Mouse (Mus musculus): ENCODE results near the gene Srebf2.

Srebf2 gene

DNA sequence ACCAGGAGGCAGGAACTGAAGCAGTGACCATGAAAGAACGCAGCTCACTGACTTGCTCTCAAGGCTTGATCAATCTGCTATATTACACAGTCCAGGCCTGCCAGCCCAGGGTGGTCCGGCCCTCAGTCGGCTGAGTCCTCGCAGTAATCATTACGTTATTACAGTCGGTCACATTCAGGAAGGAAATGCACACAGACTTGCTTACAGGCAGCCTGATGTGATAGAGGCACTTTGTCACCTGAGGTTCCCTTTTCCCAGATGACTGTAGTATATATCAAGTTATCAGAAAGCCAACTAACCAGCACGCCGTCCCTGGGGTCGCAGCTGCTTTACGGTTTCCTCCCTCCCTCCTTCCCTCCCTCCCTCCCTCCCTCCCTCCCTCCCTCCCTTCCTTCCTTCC lies 9.9 kb downstream of the Srebf2 start:
- in situ Hi-C loops (cut with MseI, MboI), result no loop called here

DNA sequence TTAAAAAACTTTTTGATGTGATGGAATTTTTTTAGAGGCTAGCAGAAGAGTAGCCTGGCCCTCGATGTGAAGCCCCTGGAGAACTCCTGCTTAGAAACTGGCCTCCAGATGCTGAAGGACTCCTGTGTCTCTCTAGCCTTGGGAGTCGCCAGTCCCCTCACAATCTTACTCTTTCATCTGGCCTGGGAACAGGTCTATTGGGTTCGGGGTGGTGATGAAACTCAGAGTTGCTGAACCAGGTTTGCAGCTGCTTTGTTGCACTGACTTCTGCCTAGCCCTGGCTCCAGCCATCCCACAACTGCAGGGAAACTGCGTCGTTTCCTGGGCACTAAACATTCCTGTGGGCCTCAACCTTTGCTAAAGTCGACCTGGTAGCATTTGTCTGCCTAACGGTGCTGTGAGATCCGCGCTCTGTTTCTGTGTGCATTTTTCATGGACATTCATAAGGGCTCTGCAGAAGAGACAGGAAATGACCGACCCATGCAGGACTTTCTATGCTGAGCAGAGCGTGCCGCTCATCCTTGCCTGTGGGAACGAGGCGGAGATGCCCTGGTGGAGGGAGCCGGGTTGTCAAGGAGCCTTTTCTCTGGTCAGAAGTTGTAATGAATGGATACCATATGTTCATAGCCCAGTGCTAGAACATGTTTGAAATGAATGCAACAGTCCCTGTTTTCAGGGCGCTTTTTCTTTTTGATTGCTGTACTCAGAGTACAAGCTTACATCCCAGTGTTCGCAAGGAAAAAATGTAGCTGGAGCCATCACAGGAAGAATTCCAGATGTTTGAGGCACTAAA lies 11.5 kb downstream of the Srebf2 start:
- in situ Hi-C loops (cut with MseI, MboI), result no loop called here

DNA sequence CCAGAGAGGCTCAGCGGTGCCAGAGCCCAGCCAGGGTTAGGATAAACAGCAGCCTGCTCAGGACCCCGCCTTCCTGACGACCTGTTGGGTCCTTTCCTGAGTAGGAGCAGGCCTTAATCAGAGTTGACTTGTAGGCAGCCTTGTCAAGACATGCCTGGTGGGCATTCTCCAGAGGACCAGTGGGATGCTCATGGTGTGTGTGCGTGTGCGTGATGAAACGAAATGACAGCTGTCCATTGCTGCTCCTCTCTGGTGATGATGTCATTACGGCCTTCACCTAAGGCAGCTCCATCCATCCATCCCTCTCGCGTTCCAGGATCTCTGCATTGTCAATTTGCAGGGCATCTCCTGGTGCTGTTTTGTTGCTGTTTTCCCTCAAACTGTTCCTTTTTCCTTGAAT lies 12.5 kb downstream of the Srebf2 start:
- in situ Hi-C loops (cut with MseI, MboI), result no loop called here

DNA sequence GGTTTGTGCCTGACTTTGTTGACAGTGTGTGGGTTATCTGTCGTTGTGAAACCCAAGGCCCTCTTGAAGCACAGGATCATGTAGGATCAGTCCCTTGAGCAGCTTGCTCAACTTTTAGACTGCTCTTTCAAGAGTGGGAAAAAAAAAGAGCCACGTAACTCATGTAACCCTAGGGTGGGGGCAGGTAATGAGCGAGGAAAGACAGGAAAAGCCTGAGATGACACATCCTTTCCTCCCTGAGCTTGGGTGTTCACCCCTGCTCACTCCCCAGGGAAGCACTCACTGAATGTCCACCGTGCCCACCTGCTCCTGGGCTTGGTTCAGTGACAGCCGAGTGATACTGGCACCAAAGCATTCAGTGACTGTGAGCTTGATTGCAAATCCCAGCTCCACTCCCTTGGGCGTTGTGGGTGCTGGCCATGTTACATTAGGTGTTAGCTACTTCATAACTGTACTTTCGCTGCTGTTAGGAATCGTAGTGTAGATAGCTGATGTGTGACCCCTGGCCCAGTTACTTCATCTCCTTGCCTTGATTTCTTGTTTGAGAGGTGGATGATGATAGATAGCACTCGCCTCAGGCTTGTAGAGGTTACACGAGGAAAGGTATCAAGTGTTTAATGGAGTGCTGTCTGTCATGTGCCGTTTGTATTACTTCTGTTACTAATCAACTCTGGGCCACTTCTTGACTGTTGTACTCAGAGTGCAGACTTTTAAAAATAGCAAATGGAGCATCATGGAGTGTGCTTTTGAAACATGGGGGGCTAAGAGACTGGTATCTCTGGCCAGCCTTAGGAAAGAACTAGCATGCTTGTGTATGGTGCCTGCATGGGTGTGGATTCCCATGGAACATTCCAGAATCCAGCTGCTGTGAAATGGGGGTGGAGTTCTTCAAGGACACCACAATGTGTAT lies 14.0 kb downstream of the Srebf2 start:
- in situ Hi-C loops (cut with MseI, MboI), result no loop called here

DNA sequence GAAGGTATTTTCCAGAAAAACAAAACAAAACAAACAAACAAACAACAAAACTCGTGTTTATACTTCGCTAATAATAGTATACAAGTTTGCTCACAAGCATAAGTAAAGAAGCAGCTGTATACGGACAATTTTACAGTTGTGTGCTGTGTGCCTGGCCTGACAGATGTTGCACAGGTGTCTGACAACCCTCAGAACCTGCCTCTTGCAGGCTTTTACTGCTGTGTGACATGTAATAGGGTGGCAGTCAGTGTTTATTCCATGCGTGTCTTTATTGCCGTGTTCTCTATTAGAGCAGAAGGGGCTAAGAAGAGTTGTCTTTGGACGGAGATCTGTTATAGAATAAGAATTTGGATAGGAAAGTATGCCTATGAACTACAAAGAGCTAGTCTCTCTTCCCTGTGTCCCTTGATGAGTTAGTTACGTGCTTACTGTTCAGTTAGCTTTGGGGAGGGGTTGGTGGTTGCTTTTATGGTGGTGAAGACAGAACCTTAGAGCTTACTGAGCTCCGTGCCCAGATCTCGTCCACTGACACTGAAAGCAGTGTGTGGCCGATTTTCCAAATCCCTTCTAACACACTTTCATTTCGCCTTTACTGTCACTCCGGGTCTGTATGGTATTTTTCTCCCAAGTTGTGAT lies 15.1 kb downstream of the Srebf2 start:
- in situ Hi-C loops (cut with MseI, MboI), result no loop called here

DNA sequence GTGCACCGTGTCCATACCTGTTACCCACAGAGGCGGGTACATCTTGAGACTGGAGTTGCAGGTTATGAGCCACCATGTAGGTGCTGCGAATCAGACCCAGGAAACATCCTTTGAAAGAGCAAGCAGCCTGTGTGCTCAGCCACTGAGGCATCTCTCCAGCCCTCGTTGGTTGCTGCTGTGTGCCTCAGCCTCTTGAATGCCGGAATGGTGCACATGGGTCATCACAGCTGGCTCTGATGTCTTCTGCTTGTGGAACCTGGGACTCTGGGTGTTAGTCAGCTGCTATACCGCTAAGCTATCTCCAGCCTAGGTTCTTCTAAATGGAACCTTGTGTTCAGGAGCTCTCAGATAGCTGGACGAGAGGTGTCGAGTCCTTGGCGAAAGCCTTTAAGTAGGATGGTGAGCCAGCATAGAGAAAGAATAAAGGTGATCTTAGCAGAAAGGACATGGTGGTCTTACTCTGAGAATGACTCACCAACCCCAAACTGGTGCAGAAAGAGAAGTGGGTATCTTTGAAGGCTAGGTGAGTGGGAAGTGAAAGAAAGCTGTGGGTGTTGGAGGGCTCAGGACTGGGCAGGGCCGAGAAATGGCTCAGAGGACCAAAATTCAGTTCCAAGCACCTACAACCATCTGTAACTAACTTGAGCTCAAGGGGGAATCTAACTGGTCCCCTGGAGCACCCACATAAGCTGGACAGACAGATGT lies 16.5 kb downstream of the Srebf2 start:
- in situ Hi-C loops (cut with MseI, MboI), result no loop called here

DNA sequence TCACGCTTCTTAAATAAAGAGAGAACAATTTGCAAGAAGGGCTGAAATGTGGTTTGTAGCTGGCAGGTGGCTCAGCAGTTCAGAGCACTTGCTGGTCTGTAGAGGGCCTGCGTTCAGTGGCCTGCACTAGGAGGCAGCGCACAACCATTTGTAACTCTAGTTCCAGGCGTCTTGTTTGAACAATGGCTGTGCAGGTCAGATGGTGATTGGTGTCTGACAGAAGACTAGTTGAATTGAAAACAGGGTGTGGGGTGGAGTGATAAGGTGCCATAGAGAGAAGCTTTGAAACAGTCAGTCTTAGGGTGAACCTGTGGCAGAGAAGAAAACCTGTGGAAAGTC lies 17.0 kb downstream of the Srebf2 start:
- in situ Hi-C loops (cut with MseI, MboI), result no loop called here

DNA sequence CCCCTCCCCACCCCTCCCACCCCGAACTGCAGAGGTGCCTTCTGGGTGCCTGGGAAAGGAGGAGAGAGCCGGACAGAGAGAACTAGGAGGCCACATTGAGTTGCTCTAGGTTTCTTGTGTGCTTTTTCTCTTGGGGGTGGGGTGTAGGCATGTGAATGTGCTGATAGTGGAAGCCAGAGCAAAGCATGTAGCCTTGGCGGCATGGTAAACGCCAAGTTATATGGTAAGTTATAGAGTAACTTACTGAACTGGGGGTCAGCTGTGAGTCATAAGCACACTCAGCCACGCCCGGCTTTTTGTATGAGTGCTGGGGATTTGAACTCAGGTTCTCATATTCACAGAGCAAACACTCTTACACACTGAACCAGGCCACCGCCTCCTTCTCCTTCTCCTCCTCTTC lies 17.5 kb downstream of the Srebf2 start:
- in situ Hi-C loops (cut with MseI, MboI), result no loop called here

DNA sequence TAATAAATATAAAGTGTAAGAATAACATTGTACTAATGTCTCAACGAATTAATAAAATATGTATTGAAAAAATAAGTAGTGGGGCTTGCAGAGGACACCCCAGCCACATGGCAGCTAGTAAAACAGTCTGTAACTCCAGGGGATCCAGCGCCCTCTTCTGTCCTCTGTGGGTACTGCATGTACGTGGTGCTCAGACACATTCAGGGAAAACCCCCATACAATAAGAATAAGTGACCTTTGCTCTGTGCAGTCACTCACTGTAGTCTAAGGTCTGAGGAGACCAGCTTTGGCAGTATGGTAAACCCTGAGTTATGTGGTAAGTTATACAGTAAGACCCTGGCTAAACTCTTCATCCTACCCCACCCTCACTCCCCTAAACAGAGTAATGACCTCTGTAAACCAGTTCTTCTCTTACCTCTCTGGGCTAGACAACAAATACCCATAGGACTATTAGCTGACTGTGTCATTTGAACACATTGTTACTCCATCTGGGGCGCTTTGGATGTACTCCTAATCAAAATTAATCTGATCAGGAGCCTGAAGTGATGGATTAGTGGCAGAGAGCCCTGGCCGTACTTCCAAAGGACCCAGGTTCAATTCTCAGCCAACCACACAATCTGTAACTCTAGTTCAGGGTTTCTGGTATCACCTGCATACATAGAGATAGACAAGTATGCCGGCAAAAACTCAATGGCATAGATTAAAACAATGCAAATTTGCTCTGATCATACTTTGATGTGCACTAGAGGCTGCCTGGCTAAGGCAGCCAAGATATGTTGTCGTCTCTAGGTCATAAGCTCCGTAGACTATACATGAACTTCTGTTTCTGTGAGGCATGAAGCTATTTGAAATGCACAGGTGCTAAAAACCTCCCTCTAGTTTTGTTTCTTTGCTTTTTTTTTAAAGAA lies 18.6 kb downstream of the Srebf2 start:
- in situ Hi-C loops (cut with MseI, MboI), result no loop called here

DNA sequence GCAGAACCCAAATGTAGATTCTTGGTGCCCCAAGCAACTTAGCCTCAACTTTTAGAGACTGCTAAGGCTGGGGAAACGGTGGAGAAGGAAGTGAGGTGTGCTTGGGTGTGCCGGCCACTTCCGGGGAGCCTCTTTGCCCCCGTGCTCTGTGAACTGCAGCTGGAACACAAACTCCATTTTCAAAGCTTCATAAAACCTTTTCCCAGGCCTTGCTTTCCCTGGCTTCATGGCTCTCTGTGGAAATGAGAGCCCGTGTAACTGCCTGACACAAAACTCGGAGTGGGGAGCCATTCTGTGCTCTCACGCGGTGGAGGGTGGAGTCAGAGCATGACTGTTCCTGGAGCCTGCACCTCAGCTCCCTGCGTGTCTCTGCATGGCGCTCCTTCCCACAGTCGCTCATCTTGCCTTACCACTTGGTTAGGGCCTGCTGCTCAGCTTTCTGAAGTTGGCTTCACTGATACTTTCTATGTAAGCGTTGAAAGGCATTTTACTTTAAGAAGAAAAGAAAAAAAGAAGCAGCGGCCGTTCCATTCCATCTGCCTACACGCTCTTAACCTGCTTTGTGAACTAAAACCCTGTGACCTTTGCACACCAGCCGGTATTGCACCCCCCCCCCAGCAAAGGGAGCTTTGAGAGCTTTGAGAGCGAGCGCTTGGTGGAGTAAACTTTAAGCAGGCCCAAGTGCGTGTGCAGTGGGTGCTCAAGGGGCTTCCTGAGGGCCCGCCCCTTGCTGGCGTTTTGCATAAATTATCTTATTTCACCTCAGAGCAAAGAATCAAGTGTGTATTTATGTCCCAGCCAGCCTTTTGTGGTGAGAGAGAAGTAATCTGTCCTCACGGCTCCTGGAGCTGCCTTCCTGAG lies 19.5 kb downstream of the Srebf2 start:
- in situ Hi-C loops (cut with MseI, MboI), result no loop called here

DNA sequence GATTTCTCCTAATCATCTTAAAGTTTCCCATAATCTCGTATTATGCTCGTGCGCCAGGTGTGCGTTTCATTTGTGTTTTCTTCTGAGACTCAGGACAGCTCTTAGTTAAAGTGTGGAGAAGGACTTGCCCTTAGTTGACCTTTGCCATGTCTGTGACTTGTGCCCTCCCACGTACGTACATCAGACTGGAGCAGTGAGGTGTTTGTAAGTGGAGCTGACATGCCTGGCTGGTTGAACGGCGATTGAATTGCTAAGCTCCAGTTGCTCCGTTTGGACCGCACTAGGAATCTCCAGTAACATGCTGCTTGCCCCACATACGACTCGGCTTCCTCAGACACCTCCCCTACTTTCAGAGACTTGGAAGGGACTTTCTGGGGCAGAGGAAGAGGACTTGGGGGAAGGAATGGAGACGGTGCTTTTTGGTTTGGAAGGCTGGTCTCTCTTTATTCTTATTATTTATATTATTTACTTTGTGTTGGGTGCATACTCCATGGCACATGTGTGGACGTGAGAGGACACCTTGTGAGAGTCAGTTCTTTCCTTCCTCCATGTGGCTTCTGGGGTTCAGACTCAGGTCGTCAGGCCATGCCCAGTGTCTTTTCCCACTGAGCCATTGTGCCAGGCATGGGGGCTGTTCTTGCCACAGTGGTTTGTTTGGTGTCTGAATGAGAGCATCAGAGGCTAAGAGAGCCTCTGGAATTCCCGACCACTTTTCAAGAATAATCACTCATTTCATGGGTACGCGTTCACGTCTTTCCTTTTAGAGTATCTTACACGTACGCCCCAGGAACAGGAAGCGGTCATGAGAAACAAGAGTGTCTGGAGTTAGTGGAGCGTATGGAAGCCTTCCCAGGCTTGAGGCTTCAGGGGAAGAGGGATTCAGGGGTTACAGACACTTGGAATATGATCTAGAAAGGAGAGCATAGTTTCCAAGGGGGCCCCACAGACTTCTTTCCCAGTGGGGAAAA lies 20.5 kb downstream of the Srebf2 start:
- in situ Hi-C loops (cut with MseI, MboI), result no loop called here

DNA sequence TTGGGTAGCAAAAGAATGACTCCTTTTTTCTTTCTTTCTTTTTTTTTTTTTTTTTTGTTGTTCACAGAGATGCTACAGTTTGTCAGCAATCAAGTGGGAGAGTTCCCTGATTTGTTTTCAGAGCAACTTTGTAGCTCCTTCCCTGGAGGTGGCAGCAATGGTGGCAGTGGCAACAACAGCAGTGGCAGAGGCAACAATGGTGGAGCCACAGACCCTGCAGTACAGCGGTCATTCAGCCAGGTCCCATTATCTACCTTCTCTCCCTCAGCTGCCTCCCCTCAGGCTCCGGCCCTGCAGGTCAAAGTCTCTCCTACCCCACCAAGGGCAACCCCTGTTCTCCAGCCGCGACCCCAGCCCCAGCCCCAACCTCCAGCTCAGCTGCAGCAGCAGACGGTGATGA lies 22.7 kb downstream of the Srebf2 start:
- in situ Hi-C loops (cut with MseI, MboI), result no loop called here

DNA sequence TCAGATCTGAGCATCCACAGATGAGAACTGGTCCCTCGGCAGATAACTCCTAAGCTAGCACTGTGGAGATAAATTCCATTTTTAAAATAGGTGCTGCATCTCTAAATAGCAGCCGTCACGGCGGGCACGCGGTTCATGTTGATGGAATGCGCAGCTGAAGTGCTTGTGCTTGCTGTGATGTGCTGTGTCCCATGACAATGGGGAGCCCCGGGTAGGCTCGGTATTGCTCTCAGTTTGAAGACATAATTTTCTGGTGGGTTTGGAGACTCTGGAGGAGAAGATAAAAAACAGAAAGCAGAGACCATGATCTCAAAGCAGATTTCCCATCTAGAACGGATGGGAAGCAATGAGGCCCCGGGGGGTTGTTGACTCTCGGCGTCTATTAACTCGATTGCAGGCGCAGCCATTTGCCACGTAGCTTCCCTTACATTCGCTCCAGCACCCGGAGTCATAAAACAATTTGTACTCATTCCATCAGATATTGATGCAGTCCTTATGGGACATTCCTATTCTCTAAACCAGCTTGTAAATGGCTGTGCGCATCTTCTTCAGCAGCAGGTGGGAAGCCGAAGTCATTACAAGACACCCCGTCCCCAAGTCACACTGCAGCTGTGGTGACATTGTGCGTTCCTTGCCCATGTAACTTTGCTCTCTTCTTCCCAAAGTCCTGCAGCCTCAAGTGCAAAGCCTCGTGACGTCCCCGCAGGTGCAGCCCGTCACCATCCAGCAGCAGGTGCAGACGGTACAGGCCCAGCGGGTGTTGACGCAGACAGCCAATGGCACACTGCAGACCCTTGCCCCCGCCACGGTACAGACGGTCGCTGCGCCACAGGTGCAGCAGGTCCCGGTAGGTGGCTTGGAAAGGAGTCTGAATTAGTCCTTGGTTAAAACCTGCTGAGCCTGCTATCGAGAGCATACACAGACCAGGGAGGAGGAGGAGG lies 23.7 kb downstream of the Srebf2 start:
- in situ Hi-C loops (cut with MseI, MboI), result no loop called here

DNA sequence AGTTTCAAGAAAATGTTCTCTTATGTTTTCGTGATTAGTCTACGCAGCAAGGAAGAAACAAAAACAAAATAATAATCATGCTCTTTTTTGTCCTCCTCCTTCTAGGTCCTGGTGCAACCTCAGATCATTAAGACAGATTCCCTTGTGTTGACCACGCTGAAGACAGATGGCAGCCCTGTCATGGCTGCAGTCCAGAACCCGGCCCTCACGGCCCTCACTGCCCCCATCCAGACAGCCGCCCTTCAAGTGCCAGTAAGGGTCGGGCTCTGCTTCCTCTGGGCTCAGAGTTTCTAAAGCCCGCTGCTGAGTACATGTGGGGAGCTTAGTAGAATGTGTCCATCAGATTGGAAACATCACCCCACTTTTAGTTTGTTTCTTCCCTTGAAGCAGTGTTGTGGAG lies 25.7 kb downstream of the Srebf2 start:
- in situ Hi-C loops (cut with MseI, MboI), result no loop called here

DNA sequence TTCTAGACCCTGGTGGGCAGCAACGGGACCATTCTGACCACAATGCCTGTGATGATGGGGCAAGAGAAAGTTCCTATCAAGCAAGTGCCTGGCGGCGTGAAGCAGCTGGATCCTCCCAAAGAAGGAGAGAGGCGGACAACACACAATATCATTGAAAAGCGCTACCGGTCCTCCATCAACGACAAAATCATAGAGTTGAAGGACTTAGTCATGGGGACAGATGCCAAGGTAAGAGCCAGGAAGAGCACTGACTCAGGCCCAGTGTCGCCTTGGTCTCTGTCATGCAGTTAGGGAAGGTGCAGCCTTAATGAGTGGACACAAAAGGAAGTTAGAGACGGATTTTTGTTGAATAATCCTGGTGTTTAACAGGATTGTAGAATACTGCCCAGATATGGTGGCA lies 28.1 kb downstream of the Srebf2 start:
- in situ Hi-C loops (cut with MseI, MboI), result no loop called here

DNA sequence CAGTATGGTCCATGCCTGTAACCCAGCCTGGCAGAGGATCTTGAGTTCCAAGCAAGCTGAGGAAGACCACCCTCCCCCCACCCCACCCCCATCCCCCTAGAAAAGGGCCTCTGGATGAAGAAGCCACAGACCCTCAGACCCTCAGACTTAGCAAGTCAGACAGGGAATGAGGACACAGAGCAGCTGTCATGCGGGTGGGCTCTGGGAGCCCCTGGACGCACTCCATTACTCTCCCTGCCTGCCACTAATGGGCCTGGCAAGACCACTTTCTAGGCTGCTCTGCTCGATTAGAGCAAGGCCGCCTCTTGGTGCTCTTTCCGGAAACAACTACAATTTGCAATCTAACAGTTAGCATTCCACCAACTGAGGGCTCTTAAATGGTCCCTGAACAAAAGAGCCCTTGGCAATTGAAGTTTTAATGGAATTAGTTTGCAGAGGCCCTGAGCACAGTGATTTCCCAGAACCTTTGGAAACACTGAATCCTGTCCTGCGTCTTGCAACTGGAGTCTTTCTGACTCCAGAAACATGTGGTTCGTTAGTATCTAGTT lies 30.8 kb downstream of the Srebf2 start:
- in situ Hi-C loops (cut with MseI, MboI), result no loop called here

DNA sequence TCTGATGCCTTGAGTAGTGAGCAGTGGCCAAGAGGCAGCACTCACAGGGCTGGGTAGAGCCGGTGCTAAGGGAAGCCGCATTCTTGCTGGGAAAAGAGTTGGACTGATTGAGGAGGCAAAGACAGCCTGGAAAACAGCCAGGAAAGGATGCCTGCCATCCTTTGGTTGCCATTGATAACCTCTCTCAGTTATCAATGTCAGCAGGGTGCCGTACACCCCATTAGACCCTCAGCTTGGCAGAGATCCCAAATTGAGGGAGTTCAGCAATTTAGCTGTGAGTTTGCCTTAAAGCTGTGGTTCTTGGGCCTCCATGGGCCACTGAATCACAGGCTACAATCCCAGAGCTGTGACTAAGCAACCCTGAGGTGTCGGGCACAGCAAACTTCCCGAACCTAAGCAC lies 34.1 kb downstream of the Srebf2 start:
- in situ Hi-C loops (cut with MseI, MboI), result no loop called here

Data from mouse trophoblast stem cell (cell line).